Mouse (Mus musculus) limb, embryonic 15.5 days (tissue): ENCODE data around the gene Myef2. TPM values are rescaled to one million over a fixed set of nuclear protein-coding genes. Genes with fewer than 3 reads are reported as not detected.

ENCODE experiments used
- ATAC-seq: fragments of 200-750 bp; cut with Nextera tagmentation; 2 replicates; pipeline ENCODE4 v1.8.0; 2017; ENCODE audit warnings: low read depth, moderate TSS enrichment; ENCODE audit not compliant: insufficient number of reproducible peaks, low FRiP score, low TSS enrichment
- H3K27ac ChIP-seq: fragments of 300-500 bp; sonication (generic); 2 replicates; pipeline ENCODE4 v1.5.1; 2015; ENCODE audit warnings: moderate library complexity, mild to moderate bottlenecking, inconsistent platforms
- H3K27me3 ChIP-seq: fragments of 300-500 bp; sonication (generic); 2 replicates; pipeline ENCODE4 v1.6.1; 2015; ENCODE audit warnings: inconsistent platforms
- H3K36me3 ChIP-seq: fragments of 300-500 bp; sonication (generic); 2 replicates; pipeline ENCODE4 v1.6.1; 2015; ENCODE audit warnings: inconsistent platforms
- H3K4me1 ChIP-seq: fragments of 300-500 bp; sonication (generic); 2 replicates; pipeline ENCODE4 v1.6.1; 2015; ENCODE audit warnings: inconsistent platforms
- H3K4me2 ChIP-seq: fragments of 300-500 bp; sonication (generic); 2 replicates; pipeline ENCODE4 v1.6.1; 2015; ENCODE audit warnings: mild to moderate bottlenecking, inconsistent platforms
- H3K4me3 ChIP-seq: fragments of 300-500 bp; sonication (generic); 2 replicates; pipeline ENCODE4 v1.5.1; 2015; ENCODE audit warnings: mild to moderate bottlenecking, inconsistent platforms
- H3K9ac ChIP-seq: fragments of 300-500 bp; sonication (generic); 2 replicates; pipeline ENCODE4 v1.6.1; 2015; ENCODE audit warnings: inconsistent platforms
- H3K9me3 ChIP-seq: fragments of 300-500 bp; sonication (generic); 2 replicates; pipeline ENCODE4 v1.6.1; 2016; ENCODE audit warnings: inconsistent platforms
- WGBS: fragments of 180-500 bp; shearing (Covaris S2); methylation state at CpG from one replicate; pipeline ENCODE4 v1.1.7; 2015; 5-methylcytosine and 5-hydroxymethylcytosine counted together
- polyA plus RNA-seq: library from polyadenylated mRNA; unstranded; fragments of >200 nt; fragmentation: Nextera tagmentation; extraction: Ambion mirVana; gene quantifications from 2 replicates; pipeline ENCODE4 v1.2.1, GENCODE M21; 2015

The Myef2 gene
- polyA plus RNA-seq, 1 experiment from 2014 or later = 80.6 TPM

GRCm38 (mm10) chr2:125062944-125063343 is 60.5 kb downstream of the Myef2 start:
- Histone ChIP-seq H3K4me3 (no peak overlapping the region), H3K4me1 (no peaks in the 10 kb centered on the region), H3K27me3 (no peaks in the 10 kb centered on the region), H3K4me2 (no peak overlapping the region), H3K9ac (no peak overlapping the region), H3K27ac (no peak overlapping the region), H3K36me3 (no peaks in the 10 kb centered on the region), H3K9me3 (no peaks in the 10 kb centered on the region)
- no peak for ATAC-seq
- 71% methylated on average over 4 of the region's 4 CpGs for WGBS

GRCm38 (mm10) chr2:125061451-125061850 is 62.0 kb downstream of the Myef2 start:
- Histone ChIP-seq H3K4me3 (no peak overlapping the region), H3K36me3 (no peaks in the 10 kb centered on the region), H3K4me1 (no peaks in the 10 kb centered on the region), H3K4me2 (no peak overlapping the region), H3K9ac (no peak overlapping the region), H3K27ac (no peak overlapping the region), H3K27me3 (no peaks in the 10 kb centered on the region), H3K9me3 (no peaks in the 10 kb centered on the region)
- ATAC-seq = no peak
- WGBS = 90% methylated on average over 7 of the region's 7 CpGs

- ATAC-seq = no peak
- WGBS = 35% methylated on average over 7 of the region's 7 CpGs
- Histone ChIP-seq H3K36me3 (no peaks in the 10 kb centered on the region), H3K4me1 (no peaks in the 10 kb centered on the region), H3K9ac (no peak overlapping the region), H3K27me3 (no peaks in the 10 kb centered on the region), H3K4me2 (no peak overlapping the region), H3K4me3 (no peak overlapping the region), H3K9me3 (no peaks in the 10 kb centered on the region), H3K27ac (no peak overlapping the region)
Observed at GRCm38 (mm10) chr2:125057250-125057815, 66.1 kb downstream of the Myef2 start.

- Histone ChIP-seq H3K36me3 (no peaks in the 10 kb centered on the region), H3K9me3 (no peaks in the 10 kb centered on the region), H3K4me2 (no peak overlapping the region), H3K27me3 (no peaks in the 10 kb centered on the region), H3K4me3 (no peak overlapping the region), H3K9ac (no peak overlapping the region), H3K4me1 (no peaks in the 10 kb centered on the region), H3K27ac (no peak overlapping the region)
- no peak for ATAC-seq
- WGBS = 63% methylated on average over 7 of the region's 7 CpGs
Observed at GRCm38 (mm10) chr2:125055316-125055903, 68.1 kb downstream of the Myef2 start.

Other genes with a start within 250 kb of the Myef2 start
- 4.7 and 5.5 TPM in 2 replicates for gene Slc24a5, start 55.5 kb downstream of the Myef2 start, polyA plus RNA-seq
- gene Ctxn2, start 13.0 kb upstream of the Myef2 start, polyA plus RNA-seq = not detected in 2 replicates
- 0.04 TPM in 1 of 2 replicates, not detected in the other for gene Slc12a1, start 28.8 kb upstream of the Myef2 start, polyA plus RNA-seq
- 97.0 and 100 TPM in 2 replicates for gene Dut, start 123.5 kb upstream of the Myef2 start, polyA plus RNA-seq